Mouse (Mus musculus): ENCODE results near the gene Arr3.

Gene Arr3

DNA sequence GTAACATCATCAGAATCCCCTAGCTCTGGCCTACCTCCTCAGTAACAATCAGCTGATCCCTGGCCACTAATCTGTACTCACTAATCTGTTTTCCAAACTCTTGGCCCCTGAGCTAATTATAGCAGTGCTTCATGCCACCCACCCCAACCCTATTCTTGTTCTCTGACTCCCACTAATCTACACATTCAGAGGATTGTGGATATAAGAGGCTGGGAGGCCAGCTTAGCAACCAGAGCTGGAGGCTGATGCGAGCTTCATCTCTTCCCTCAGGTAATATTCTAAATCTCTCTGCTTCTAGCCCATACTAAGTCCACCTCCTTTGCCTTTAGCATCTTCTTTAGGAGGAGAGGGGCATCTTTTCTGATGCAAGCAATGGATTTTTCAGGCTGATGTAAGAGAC lies at the start of gene Arr3:
TSS of gene Arr3 (plus strand) at position 184 of the 400 bp plus-strand sequence.
- in situ Hi-C loops (cut with MboI, MseI): loop anchor here (10.0 kb wide), 1 partner anchor 1899 kb away; the partner anchor contains the start of gene Hdac8

DNA sequence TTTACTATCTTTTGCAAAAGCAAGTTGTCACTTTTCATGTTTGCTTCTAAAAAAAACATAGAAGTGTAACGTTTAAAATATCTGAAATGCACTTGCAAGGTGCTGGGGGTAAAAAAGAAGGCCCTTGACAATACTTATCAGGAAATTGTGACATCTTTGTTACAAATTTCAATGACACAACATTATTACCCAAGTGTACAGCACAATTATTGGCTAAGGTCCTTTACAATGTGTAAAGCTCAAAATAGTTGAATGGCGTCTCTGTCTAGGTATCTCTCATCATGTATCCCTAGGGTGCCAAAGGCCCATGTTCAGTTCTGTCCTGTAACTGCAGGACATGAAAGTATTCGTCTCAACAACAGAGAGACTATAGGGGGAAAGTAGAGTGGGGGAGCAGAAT lies 49.3 kb upstream of the Arr3 start:
- in situ Hi-C loops (cut with MboI, MseI): no loop called here

DNA sequence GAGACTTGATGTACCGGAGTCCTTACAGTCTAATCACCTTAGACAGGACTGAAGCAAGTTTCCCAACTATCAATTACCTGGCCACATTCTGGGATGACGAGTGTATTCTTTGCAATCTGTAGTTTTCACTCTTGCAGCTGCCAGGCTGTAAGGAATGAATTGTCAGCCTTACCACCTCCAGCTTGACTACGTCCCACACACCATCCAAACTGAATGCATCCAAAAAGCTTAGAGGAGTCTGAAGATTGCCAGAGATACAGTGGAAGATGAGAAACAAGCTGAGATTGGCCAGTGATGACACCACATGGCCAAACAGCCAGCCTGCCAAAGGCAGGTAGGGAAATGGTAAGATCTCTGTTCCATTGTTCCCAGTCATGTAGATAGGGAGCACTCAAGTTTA lies 39.6 kb upstream of the Arr3 start:
- in situ Hi-C loops (cut with MboI, MseI): no loop called here

DNA sequence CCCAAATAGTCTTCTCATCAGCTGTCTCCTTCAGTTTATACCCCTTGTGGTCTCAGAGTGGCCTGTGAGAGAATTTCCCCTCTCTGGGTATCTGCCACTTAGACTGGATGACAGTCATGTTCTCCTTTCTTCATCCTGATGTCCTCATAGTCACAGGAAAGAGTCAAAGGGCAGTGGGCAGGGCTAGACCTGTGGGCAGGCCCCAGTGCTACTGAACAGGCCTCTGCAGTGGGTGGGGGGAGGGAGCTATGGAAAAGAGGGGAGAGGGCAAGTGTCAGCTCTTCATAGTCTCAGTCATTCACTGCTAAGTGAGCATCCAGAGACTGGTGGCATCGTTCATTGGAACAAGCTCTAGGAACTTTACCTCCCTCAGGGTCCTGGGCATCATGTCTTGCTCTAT lies 33.3 kb upstream of the Arr3 start, which contains the start of gene Awat1:
TSS of gene Awat1 (plus strand) at position 301 of the 400 bp plus-strand sequence.
- in situ Hi-C loops (cut with MboI, MseI): no loop called here

DNA sequence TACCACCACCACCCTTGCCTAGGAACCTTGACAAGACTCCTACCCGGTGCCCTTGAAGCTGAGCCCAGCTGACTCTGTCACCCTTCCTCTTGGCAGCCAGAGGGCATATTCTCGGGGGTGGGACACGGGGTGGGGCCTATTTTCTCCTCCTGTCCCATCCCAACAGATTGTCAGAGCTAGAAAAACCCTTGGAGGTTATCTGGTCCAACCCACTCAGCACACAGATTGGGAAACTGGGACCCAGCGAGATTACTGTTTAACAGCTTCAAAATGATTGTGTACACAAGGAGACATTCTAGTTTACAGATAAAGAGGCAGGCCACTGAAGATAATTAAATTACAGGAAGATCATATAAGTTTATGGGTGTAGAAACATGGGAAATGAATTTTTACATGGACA lies 10.5 kb upstream of the Arr3 start, which contains the start of gene P2ry4:
TSS of gene P2ry4 (minus strand) at position 79 of the 400 bp plus-strand sequence.
- in situ Hi-C loops (cut with MboI, MseI): no loop called here

DNA sequence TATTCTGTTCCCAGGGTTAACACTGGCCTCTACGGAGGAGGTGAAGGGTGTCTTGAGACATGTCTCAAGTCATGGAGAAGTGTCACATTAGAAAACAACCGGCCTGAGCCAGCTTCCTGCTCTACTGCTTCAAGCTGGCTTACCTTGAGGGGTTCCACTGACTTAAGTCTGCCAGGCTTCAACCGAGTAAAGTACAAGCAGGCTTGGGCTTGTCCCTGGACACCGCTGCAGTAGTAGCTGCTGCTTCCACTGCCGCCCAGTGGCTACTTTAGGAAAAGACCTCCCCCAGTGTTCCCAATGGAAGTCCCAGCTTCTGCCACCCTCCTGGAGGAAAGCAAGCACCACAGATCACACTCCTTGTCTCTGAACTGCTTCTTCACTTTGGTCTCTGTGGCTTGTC lies 7.9 kb upstream of the Arr3 start:
- in situ Hi-C loops (cut with MboI, MseI): no loop called here

DNA sequence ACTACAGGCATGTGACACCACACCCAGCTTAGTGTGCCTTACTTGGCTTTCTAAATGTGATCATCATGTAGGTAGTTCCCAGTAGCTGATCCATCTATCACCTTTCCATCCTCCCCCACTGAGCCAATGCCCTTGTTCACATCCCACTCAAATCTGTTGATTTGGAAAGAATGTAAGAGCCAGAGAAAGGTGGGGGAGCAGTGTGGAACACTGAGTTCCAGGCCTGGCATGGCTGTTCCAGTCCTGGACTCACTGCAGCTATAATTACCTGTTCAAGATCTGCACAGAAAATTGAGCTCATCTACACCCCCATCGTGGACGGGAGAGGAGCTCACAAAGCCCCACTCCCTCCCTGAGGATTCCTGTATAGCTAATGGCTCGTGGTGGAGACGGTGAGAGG lies 5.5 kb upstream of the Arr3 start:
- in situ Hi-C loops (cut with MboI, MseI): loop anchor here (10.0 kb wide), 1 partner anchor 1905 kb away; the partner anchor contains the start of gene Hdac8

DNA sequence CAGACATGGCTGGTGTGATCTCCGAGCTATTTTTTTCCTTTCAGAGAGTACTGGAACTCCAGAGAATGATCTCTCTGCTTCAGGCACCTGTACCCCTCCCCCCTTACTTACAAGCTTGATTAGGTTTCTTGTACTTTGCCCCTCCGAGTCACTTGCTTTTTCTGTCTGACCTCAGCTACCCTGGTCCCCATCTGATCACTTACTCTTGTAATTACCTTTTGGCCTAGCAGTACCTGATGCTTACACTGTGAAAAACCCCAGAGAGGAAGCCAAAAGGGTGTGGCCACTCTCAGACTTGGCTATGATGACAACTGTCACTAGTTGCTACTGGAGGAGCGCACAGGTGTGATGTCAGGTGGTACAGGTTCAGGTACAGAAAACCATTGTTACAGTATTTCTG lies 13.2 kb downstream of the Arr3 start:
- in situ Hi-C loops (cut with MboI, MseI): no loop called here

DNA sequence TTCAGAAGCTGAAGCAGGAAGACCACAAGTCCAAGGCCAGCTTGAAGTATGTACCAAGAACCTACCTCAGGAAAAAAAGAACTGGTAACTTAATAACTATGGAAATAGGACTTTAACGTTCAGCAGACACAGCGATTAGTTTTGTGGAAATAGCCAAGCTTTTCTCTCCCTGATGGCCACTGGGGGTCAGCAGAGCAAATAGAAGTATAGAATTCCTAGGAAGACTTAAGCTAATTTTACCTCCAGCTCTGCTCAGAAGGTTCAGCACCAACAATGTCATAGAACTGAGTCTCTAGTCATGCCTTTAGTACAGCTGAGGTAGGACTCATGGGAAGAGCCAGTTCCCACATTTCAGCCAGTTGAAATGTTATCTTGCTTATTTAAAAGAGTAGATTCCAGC lies 16.1 kb downstream of the Arr3 start:
- in situ Hi-C loops (cut with MboI, MseI): no loop called here

DNA sequence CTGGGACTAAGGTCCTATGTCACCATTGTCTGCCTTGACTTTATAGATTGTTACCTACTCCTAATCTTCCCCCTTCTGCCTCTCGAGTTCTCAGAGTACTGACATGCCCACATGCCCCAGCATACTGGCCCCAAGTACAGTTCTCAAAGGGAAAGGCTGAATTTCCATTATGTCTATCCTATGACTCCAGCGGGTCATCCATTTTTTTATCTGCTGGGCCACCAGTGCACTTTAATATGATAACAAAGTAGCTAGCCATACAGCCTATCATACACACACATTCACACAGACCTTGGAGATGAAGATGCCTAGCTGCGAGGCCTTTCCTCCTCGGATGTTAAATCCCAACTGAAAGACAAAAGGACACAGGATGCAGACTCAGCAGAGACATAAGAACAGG lies 18.9 kb downstream of the Arr3 start:
- in situ Hi-C loops (cut with MboI, MseI): no loop called here

DNA sequence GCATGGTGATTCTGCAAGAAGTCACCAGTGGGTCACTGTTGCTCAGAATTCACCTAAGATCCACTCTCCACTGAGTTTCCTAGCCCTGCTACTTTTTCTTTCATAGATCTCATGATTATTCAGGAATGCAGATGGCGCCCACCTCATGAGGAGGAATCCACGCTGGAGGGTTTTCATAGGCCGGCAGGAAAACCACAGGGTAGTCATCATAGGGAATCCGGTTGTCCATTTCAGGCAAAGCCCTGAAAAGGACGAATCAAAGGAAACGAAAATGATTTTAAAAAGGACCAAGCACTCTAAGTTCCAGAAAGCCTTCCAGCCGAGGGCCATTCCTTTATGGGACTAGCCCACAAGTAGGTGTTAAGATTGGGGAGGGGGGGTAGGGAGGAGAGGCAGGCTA lies 19.8 kb downstream of the Arr3 start:
- in situ Hi-C loops (cut with MboI, MseI): no loop called here

DNA sequence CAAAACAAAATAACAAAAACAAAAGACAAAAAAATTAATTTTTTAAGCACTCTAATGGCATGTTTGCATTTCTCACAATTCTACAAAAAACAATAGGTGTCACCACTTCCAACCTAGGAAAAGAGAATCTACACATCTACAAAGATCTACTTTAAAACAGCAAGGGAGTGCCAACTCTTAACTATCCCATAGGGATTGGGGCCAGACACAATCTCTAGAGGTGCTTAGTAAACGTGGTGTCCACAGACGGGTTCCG lies 20.2 kb downstream of the Arr3 start, which contains the start of gene Kif4:
TSS of gene Kif4 (plus strand) at position 192 of the 256 bp plus-strand sequence.
- in situ Hi-C loops (cut with MboI, MseI): no loop called here

DNA sequence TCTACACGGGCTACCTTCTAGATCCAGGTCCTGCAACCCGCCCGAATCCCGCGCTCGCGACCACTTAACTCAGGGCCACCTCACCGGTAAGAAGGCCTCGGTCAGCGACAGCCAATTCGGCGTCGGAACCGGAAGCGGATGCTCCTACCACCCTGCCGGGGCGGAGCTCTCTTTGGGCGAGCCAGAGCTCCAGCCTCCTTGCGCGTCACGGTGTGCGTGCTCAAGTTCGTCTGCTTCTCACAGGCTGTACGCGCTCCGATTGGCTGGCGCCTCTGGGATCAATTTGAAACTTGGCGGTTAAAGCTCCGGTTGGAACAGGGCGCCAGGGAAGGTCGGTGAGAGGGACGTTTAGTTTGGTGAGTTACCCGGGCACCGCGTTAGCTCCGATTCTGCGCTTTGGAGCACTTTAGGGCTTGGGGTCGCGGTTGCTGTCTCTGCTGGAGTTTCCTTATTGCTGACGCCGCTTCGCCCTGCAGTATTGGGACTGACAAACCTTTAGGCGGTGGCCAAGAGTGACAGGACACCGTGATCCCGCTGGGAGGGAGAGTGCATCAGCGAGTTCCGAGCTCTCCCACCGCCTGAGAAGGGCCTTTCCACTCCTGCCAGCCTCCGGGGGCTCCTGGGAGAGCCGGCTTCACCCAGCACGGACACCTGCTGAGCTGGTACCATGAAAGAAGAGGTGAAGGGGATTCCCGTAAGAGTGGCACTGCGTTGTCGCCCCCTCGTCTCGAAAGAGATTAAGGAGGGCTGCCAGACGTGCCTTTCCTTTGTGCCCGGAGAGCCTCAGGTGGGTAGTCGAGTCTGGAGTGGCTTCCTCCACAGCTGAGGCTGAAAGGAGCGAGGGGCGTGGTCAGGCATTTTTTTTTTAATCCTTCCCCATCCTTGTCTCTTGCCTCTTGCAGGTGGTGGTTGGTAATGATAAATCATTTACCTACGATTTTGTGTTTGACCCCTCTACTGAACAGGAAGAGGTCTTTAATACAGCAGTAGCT lies 20.8 kb downstream of the Arr3 start, which contains the start of gene Pdzd11:
TSS of gene Pdzd11 (minus strand) at position 767 of the 992 bp plus-strand sequence.
- in situ Hi-C loops (cut with MboI, MseI): no loop called here

DNA sequence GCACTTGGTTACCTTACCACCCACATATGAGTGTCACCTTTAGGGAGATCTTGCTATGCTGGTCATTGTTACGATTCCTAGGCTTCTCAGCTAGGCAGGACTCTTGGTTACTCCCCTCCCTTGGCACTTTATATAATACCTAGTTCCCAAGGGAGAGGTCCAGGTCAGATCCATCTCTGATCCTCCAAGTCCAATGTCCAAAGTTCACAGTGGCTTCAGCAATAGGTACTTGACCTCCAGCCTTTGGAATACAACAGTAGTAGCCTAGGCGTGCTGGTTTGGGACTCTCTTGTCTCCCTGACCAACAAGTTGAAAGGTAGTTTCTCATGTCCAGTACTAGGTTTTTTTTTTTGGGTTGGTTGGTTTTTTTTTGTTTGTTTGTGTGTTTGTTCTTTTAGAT lies 23.8 kb downstream of the Arr3 start:
- in situ Hi-C loops (cut with MboI, MseI): no loop called here

DNA sequence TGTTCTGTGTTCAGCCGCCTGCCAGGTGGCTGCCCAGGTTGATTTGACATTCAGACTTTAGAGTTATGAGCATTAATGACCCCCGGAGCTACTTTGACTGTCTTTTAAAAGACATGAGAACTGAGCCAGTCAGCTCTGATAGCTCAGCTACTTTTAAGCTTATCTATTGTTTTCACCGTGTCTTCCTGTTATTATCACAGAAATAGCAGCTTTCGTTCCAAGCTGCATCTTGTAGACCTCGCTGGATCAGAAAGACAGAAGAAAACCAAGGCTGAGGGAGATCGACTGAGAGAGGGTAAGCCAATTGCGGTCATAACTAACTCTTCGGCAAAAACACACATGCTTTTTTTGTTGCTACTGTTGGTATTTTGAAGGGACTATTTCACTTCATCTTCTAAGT lies 33.2 kb downstream of the Arr3 start:
- in situ Hi-C loops (cut with MboI, MseI): no loop called here

DNA sequence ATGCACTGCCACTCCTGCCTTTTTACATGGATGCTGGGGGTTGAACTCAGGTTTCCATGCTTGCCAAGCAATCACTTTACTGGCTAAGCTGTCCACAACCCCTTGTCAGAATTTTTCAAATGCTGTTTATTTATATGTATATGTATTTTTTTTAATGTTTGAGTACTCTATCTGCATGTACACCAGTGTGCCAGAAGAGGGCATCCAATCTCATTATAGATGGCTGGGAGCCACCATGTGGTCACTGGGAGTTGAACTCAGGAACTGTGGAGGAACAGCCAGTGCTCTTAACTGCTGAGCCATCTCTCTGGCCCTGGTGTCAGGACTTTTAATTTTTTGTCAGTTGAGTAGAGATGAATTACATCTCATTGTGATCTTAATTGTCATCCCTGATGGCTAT lies 47.6 kb downstream of the Arr3 start:
- in situ Hi-C loops (cut with MboI, MseI): no loop called here

DNA sequence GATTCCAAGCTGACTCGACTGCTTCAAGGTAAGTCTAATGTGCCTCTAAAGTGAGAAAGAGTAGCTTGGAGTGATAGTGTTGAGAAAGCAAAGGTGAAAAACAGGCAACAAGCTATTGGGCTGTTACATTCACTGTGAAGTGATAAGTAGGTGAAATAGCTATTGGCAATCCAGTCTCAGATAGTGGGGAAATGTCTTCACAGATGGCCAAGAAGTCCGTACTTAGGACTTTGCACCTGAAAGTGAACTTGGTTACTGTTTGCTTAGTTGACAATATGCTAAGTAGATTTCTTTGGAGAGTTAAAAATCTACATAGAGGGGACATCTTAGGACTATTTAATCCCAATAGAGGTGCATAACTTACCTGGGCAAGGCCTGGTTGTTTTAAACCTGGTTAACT lies 59.5 kb downstream of the Arr3 start:
- in situ Hi-C loops (cut with MboI, MseI): no loop called here

Data from regulatory T cell (primary cell).